Mouse (Mus musculus) MEL (cell line): ENCODE data around the gene Il10rb.

ENCODE experiments used
- CHD1 ChIP-seq: IDR thresholded peaks from 2 replicates; pipeline ENCODE4 v1.6.1; 2012; ENCODE audit warnings: low read depth, mild to moderate bottlenecking, inconsistent platforms, low read length, improper control_type of control experiment
- CHD2 ChIP-seq: IDR thresholded peaks from 2 replicates; pipeline ENCODE4 v1.6.1; 2011; ENCODE audit warnings: low read length, improper control_type of control experiment
- CTCF ChIP-seq, 3 experiments: IDR thresholded peaks in 2 of 3; conservative IDR thresholded peaks in 1 of 3; 2 replicates each; pipeline ENCODE4 v1.5.1; 2011 to 2012; ENCODE audit warnings: low read length in 3 of 3, low read depth in 2 of 3, mild to moderate bottlenecking in 2 of 3, improper control_type of control experiment in 1 of 3, inconsistent platforms in 1 of 3, mixed read lengths in 1 of 3, moderate library complexity in 1 of 3; ENCODE audit not compliant: control insufficient read depth in 1 of 3, insufficient read depth in 1 of 3, poor library complexity in 1 of 3, severe bottlenecking in 1 of 3
- MAX ChIP-seq: IDR thresholded peaks from 2 replicates; pipeline ENCODE4 v1.6.1; 2011; ENCODE audit warnings: low read length, improper control_type of control experiment
- MXI1 ChIP-seq: IDR thresholded peaks from 2 replicates; pipeline ENCODE4 v1.6.1; 2011; ENCODE audit warnings: mild to moderate bottlenecking, low read depth, low read length, improper control_type of control experiment
- NELFE ChIP-seq: IDR thresholded peaks from 2 replicates; pipeline ENCODE4 v1.6.1; 2011; ENCODE audit warnings: low read depth, low read length, improper control_type of control experiment
- NRF1 ChIP-seq: IDR thresholded peaks from 2 replicates; pipeline ENCODE4 v1.6.1; 2014; ENCODE audit warnings: low read depth, mild to moderate bottlenecking, inconsistent platforms, low read length, improper control_type of control experiment, moderate library complexity; ENCODE audit not compliant: poor library complexity, insufficient read depth, severe bottlenecking
- POLR2A ChIP-seq, 2 experiments: IDR thresholded peaks; 2 replicates each; pipeline ENCODE4 v1.6.1; 2011 to 2012; ENCODE audit warnings: low read length in 2 of 2, mild to moderate bottlenecking in 2 of 2, control low read depth in 1 of 2, improper control_type of control experiment in 1 of 2, low read depth in 1 of 2, moderate library complexity in 1 of 2; ENCODE audit not compliant: control insufficient read depth in 1 of 2, insufficient read depth in 1 of 2, poor library complexity in 1 of 2
- RCOR1 ChIP-seq: IDR thresholded peaks from 2 replicates; pipeline ENCODE4 v1.6.1; 2012; ENCODE audit warnings: low read depth, mild to moderate bottlenecking, inconsistent platforms, low read length, improper control_type of control experiment
- SIN3A ChIP-seq: IDR thresholded peaks from 2 replicates; pipeline ENCODE4 v1.6.1; 2012; ENCODE audit warnings: low read length, improper control_type of control experiment, inconsistent platforms
- SMC3 ChIP-seq: IDR thresholded peaks from 2 replicates; pipeline ENCODE4 v1.6.1; 2011; ENCODE audit warnings: low read depth, low read length, improper control_type of control experiment
- USF1 ChIP-seq: IDR thresholded peaks from 2 replicates; pipeline ENCODE4 v1.6.1; 2014; ENCODE audit warnings: low read depth, mild to moderate bottlenecking, inconsistent platforms, low read length, improper control_type of control experiment, moderate library complexity
- USF2 ChIP-seq, 2 experiments: IDR thresholded peaks; 2 replicates each; pipeline ENCODE4 v1.6.1; 2011 to 2012; ENCODE audit warnings: improper control_type of control experiment in 2 of 2, low read length in 2 of 2, borderline replicate concordance in 1 of 2, inconsistent platforms in 1 of 2, low read depth in 1 of 2, mild to moderate bottlenecking in 1 of 2; ENCODE audit not compliant: insufficient read depth in 1 of 2

GRCm38 (mm10) chr16:91432720-91433328 lies 26.9 kb downstream of the Il10rb start:
- TF ChIP-seq USF2 (IDR thresholded peaks at IDR 0.05; ENCODE audit: borderline replicate concordance in 1 of 2, insufficient read depth in 1 of 2, low read depth in 1 of 2, low read length in 2 of 2) (no peak), POLR2A (IDR thresholded peaks at IDR 0.05; ENCODE audit: control insufficient read depth in 1 of 2, insufficient read depth in 1 of 2, low read depth in 1 of 2, low read length in 2 of 2, poor library complexity in 1 of 2) (no peak), SIN3A (no peak), NELFE (no peak), MXI1 (no peak), CHD1 (no peak), MAX (no peak), CHD2 (no peak), USF1 (no peak), NRF1 (no peak), SMC3 (no peak), CTCF (IDR thresholded peaks at IDR 0.05 in 2 of 3, conservative IDR thresholded peaks at IDR 0.05 in 1 of 3; ENCODE audit: control insufficient read depth in 1 of 3, insufficient read depth in 1 of 3, low read depth in 2 of 3, low read length in 3 of 3, poor library complexity in 1 of 3, severe bottlenecking in 1 of 3) (no peak), RCOR1 (no peak)
